Mouse (Mus musculus): ENCODE measurements at regions not wholly inside any gene's neighbourhood (a gene's known extent, or its start where the extent isn't known, plus 50 kb on each side); places are given as distances from the start of the nearest gene placed in this dataset.

DNA sequence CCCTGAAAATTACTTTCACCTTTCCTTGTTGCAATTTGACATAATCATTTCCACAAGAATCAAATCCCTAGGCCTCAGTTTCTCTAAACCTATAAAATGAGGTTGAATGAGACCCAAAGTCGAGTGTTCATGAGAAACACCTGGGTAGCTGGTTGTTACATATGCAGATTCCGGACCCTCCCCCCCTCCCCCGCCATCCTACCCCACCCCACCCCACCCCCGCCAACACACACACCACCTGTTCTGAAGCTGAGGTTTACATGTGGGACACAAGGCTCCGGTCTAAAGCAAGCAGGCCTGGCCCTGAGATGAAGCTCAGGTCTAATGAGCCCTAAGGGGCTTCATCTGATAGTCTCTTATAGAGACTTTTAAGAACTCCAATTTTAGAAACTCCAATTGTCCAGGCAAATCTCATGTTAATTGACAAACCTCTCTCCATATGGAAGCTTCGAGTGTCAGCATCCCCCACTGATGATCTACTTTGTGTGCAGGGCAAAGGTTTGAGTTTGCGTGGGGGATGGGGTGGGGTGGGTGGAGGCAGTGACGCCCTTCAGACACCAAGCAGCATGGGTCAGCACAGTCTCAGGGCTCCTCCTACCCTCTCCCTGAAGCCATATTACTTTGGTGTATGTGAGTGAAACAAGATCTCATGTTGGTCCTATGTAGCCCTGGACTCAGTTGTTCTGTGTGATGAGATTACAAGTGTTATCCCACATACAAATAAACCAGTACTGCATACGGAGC is 88.7 kb upstream of the Cdkn3 start:
- TF ChIP-seq EP300 (IDR thresholded peaks at IDR 0.05; ENCODE audit: low read depth): no peak
- TF ChIP-seq CTCF (IDR thresholded peaks at IDR 0.05; ENCODE audit: low read depth): no peak

Data from heart, postnatal 0 days (tissue).